Mouse (Mus musculus) common myeloid progenitor, adult 5-6 weeks (primary cell): ENCODE measurements around the gene Rab25. TPM values are rescaled to one million over a fixed set of nuclear protein-coding genes. Genes with fewer than 3 reads are reported as not detected.

Source experiments
- ATAC-seq: replicated peaks from 2 replicates; pipeline ENCODE4 v1.8.0; 2016; ENCODE audit warnings: low read depth, mild to moderate bottlenecking, moderate TSS enrichment, inconsistent platforms; ENCODE audit not compliant: poor library complexity, severe bottlenecking
- total RNA-seq: library from RNA; stranded (forward); fragments of 200-1000, 187-1606 nt; gene quantifications from 2 replicates; pipeline ENCODE4 v1.2.3, GENCODE M21; 2017

Gene Rab25
- total RNA-seq, 1 experiment from 2014 or later = not detected

- no peak for ATAC-seq
Observed at GRCm38 (mm10) chr3:88529204-88530000, 18.7 kb downstream of the Rab25 start.

- ATAC-seq = no peak
Observed at GRCm38 (mm10) chr3:88528646-88529045, 19.5 kb downstream of the Rab25 start.

DNA sequence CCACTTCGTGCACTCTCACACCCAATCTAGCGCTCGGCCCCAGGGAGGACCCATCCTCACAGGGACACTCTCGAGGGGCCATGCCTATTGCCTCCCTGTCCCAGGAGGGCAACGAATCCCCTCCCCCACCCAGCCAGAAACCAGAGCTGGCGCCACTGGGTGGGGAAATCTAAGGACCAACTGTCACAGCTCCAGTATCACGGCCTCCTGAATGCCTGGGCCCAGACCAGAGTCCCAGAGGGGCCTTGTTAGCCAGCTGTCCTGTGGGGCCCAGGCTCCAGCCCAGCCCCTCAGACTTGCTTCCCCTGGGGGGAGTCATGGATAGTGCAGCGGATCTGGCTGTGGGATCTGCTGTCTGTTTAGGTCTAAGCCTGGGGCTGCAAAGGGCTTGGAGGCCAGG lies 20.5 kb downstream of the Rab25 start:
- ATAC-seq = no peak

DNA sequence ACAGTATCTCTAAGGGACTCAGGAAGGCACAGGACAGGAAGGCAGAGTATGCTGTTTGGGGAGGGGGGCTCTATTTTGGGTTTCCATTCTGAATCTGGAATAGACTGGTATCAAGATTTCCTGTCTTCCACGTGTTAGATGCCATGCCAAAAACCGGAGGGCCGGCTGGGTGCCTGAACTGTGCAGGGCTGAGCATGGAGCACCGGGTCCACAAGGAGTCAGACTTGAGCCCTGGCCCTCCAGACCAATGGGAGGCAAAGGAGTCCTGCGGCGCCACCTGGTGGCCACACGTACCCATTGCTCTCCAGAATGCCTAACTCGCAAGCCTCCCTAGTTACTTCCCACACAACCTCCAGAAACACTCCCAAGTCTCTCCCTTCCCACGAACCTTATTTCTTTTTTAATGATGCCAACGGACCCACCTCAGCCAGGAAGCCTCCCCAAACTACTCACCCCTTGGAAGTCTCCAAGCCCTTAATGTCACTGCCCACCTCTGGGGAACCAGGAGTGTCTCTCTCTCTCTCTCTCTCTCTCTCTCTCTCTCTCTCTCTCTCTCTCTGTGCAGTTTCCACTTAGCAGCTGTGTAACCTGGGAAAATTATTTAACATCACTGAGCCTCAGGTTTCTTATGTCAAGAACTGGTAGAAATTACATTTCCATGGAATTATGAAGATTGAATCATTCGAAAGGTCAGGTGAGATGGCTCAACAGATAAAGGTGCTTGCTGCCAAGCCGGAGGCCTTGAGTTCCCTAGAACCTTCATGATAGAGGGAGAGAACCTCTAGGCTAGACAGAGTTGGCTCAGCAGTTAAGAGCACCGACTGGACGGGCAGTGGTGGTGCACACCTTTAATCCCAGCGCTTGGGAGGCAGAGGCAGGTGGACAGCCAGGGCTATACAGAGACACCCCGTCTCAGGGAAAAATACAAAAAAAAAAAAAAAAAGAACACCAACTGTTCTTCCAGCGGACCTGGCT lies 21.7 kb downstream of the Rab25 start:
- ATAC-seq = peak; percentile 74

- no peak for ATAC-seq
Observed at GRCm38 (mm10) chr3:88525021-88525420, 23.1 kb downstream of the Rab25 start.

- ATAC-seq = no peak
Observed at GRCm38 (mm10) chr3:88523027-88523426, 25.1 kb downstream of the Rab25 start.

DNA sequence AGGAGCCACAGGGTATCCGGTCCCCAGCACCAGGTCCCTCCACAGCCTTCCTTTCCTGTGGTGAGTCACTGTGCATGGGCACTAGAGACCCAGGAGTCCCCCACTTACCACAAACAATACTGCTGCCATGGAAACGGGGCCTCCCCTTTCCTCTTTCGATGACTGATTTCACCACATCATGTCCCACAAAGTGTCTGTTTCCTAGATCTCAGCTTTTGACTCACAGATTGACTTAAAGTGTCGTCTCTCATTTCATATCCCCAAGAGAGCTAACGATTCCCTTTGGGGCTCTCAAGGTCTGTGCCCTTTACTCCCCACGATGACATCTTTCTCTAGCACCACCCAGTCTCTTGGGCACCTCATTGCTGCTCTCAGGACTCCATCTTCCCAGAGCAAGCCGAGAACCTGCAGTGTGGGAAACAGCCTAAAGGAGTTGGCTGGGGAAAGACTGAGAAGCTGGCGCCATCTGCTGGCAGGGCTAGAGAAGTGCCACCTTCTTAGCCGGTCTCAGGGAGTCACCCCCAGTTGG lies 26.2 kb downstream of the Rab25 start:
- peak; percentile 90 for ATAC-seq

GRCm38 (mm10) chr3:88521156-88521555 lies 26.9 kb downstream of the Rab25 start:
- no peak for ATAC-seq

- ATAC-seq = no peak
Observed at GRCm38 (mm10) chr3:88520078-88520477, 28.0 kb downstream of the Rab25 start.

DNA sequence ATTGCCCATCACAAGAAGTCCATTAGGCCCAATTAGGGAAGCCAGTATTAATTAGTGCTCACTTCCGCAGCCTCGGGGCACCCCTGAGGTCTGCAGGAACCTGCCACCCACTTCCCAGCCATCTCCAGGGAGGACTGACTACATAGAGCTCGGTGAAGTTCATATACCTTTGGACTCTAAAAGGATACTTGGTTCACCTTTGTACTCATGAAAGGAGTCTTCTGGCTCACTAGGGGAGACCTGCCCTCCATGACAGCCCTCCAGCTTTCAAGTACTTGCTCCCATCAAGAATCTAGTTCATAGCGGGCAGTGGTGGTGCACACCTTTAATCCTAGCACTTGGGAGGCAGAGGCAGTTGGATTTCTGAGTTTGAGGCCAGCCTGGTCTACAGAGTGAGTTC lies 29.7 kb downstream of the Rab25 start:
- no peak for ATAC-seq

DNA sequence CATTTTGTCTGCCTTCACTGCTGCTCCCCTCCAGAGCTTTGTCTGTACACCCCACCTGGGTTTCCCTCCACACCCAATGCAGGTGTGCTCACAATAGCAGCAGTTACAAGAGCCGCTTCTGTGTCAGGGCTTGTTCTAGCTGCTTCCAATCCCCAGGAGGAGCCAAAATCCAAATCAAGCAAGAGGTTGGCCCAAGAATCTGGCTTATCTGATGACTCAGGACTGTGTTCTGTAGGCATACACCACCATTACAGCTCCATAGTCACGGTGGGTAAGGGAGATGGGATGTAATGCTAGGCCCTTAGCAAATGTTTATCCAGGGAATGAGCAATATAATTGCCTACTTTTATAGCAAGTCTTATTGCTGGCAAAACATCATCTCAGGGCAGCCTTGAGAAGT lies 31.7 kb downstream of the Rab25 start:
- no peak for ATAC-seq

GRCm38 (mm10) chr3:88515095-88515386 lies 33.1 kb downstream of the Rab25 start:
- no peak for ATAC-seq

GRCm38 (mm10) chr3:88514231-88515094 lies 33.6 kb downstream of the Rab25 start:
- ATAC-seq = no peak

- no peak for ATAC-seq
Observed at GRCm38 (mm10) chr3:88513546-88514115, 34.5 kb downstream of the Rab25 start.

DNA sequence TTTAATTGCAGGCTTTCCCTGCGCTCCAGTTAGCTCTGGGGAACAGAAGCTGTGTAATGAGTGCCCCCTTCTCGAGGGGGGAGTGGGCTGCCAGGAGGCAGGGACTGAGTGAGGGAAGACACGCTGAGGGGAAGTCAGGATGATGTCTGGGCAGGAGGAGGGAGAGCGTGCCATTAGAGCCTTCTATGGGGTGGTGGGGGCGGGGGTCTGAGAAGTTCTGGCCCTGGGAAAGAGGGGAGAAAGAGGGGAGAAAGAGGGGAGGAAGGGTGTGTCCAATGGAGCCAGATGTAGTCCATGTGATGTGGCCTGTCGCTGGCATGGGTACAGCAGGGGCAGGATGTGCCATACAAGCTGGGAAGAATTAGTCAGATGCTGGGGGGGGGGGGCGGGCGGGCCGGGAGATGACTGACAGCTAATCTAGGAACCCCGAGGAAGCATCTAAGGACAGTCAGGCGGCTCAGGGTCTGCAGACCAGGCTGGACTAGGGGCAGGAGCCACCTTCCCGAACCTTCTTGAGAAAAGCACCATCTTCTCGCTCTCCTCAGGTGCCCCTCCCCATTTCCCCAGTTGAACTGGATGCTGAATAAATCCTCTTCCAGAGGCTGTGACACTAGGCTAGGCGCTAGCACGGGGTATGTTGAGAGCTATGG lies 35.1 kb downstream of the Rab25 start:
- no peak for ATAC-seq

DNA sequence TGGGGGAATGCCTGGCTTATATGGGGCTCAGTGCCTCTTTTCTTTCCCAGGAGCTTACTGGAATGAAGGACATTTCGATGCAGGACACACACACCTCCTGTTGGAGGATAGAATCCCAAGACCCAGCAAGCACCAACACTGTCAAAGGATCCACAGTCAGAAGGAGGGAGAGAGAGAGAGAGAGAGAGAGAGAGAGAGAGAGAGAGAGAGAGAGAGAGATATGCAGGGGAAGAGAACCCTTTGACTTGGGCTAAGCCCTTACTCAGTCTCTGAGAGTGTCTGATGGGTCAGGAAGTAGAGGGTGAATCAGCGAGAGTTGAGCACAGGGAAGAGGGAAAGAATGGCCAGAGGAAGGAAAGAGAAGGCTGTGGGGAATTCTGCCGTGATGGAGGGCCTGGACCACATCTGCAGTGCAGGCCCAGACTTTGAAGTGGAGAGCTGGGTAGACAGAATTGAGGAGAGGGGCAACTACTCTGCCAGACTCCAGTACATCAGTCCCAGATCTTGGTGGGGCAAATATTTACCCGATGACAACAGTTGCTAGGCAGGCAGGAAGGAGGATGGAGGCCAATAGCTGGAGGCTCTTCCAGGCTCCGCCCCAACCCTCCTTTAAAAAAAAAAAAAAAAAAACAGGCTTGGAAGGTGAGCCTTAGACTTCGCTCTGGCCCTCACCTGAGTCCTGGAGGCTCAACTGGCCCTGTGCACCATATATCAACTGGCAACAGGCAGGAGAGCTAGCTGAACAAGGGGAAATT lies 35.8 kb downstream of the Rab25 start:
- no peak for ATAC-seq

DNA sequence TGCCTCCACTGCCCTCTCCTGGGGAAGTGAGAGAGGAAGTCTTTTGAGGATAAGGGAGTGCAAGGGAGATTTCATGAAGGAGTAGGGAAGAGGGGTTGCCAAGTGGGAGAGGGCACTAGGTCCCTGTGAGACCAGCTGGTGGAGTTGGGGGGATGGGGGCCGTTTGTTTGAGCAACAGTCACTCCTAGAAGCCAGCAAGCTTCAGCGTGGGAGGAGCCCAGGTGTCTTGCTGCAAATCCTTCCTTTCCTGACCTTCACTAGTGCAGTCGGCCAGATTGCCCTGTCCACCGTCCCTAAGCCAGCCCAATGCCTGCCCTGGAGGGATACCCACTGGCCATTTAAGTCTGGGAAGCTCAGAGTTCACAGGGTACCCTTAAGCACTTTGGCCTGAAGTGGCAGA lies 36.5 kb downstream of the Rab25 start:
- ATAC-seq = no peak

DNA sequence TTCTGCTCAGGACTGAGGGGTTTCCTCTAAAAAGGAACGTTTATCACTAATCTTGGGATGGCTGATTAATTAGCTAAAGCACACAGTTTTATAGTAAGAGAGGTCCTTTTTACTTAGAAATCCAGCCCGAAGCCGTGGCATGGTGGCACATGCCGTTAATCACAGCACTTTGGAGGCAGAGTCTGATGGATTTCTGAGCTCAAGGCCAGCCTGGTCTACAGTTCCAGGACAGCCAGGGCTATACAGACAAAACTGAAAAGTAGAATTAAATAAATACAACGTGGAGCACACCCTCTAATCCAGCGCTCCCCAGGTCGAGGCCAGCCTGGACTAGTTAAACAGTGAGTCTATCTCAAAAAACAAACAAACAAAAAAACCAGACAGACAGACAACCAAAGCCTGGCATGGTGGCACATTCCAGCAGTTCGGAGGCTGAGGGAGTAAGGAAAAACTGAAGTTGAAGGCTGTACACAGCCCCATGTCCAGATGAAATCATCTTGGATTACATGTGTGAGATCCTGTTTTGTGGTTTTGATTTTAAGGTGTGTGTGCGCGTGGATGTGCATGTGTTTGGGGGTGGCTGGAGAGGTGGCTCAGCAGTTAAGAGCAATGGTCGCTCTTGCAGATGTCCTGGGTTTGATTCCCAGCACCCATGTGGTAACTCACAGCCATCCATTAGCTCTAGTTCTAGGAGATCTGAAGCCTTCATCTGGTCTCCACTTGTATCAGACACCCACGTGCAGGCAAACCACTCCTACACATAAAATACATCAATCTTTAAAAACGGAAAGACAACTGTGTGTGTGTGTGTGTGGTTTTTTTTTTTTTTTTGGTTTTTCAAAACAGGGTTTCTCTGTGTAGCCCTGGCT lies 37.4 kb downstream of the Rab25 start:
- ATAC-seq = no peak
